Mouse (Mus musculus): ENCODE data around the gene Chl1.
A peak's percentile ranks its signal among the peaks of the same experiment; 100 is the strongest.

The Chl1 gene

DNA sequence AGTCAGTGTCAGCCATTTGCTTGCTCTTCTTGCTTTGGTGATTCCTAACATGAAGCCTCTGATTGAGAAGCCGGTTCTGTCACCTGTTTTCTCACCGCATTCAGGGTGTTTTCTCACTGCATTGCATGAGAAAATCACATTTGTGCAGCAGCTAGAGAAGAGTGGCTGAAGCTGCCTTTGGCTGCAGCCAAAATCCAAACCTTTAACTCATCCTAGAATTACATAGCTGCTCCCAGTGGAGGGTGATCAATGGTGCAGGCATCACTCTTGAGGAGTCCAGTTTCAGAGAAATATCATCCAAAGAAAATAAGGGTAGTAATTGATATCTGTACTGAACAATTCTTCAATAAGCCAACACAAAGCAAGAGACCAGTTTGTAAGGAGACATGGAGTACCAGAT is 154.8 kb downstream of the Chl1 start:
- DNase-seq (ENCODE audit: low read depth, low spot score) = no peak

DNA sequence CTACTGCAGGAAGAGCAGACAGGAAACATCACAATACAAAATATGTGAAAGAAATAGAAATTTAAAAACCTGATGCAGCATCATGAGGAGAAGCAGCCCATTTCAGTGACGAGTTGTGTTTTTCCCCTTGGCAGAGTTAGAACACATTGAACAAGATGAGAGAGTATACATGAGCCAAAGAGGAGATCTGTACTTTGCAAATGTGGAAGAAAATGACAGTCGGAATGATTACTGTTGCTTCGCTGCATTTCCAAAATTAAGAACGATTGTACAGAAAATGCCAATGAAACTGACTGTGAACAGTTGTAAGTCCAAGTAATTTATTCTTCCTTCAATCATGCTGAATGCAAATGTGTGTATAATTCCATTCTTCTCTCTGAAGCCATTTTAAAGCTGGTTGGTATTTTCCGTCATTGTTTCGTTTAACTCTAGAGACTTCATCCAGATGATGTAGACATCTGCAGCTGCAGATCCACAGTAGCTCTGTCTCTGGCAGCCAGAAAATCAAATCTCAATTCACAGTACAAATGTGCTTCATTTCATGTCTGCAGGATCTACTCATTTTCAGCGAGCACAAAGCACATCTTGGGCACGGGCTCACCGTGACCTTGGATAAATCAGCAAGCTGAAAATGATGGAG is 155.4 kb downstream of the Chl1 start:
- peak; percentile 55 for DNase-seq (ENCODE audit: low read depth, low spot score)

DNA sequence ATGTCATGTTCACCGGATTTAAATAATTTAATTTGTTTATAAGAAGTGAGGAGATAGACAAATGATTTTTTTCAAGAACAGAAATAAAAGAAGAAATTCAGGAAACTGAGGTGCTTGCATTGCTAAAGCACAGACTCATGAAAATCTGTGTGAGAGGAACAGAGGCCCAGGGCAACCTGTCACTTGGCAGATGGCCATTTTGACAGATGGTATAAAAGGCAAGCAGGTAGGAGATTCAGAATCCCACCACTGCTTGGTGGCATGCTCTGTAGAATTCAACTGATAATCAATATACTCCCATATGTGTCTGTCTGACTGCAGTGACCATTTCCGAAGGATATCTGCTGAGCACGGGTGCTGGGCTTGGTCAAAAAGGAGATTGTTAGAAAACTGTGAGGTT is 162.7 kb downstream of the Chl1 start:
- no peak for DNase-seq (ENCODE audit: low read depth, low spot score)

DNA sequence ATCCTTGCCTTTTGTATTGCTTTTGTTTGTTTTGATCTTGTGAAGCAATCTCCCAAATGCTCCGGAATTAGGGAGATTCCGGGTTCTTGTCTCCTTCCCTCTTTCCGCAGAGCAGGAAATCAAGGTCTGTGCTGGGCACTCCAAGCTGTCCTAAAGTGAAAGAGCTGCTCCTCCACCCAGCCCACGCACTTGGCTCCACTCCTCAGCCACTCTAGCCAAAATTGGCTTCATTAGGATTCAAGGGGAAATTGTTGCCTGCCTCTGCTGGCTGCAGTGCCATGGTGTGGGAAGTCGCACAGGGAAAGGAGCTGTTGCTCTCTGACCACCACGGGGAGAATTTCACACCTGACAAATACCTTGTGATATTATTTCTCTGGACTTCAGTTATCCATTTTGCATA is 163.9 kb downstream of the Chl1 start:
- no peak for DNase-seq (ENCODE audit: low read depth, low spot score)

DNA sequence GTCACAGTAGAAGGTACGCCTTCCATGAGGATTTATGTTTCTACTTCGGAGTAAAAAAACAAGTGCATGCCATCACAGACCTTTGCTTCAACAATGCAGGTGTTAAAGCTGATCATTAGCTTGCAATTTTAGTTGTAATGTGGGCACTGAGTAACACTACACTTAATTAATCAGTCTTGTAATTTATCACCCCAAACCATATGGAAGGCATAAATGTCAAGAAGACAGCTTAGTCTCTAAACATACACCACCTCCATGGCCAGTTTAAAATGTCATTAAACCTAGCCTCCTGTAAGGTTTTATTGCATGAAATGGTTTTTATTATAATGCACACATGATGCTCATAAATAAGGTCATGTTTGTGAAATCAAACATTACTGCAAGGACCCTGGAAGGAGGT is 164.8 kb downstream of the Chl1 start:
- DNase-seq (ENCODE audit: low read depth, low spot score) = no peak

DNA sequence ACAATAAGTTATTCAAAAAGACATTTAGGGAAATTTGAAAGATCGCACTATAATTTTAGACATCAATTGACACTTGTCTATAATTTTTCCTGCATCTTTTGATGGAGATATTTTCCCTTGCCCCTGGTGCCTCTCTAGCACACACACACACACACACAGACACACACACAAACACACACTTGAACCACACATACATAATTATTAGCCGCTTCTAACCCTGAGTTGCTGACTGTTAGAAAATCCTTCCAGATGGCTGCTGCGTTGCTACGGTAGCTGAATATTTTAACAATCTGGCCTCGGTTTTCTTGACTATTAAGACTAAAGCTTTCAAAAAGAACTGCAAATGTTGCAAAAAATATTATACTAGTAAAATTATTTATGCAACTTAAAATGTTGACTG is 166.3 kb downstream of the Chl1 start:
- peak; percentile 47 for DNase-seq (ENCODE audit: low read depth, low spot score)

DNA sequence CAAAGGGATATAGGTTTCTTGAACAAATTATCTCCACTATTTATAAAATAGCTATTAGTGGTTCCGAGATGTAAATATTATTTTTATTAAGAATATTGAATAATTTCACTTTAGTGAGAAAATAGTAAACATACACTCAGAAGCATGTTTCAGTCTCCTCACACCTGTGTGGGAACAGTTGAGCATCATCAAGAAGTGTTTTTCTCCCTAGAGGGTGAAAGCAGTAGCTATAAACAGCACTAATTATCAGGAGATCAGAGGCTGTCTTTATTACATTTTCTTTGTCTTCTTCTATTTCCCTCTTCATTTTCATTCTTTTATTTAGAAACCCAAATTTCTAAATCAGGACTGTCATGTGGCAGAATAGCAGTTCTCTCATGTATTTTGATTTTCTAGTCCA is 166.7 kb downstream of the Chl1 start:
- no peak for DNase-seq (ENCODE audit: low read depth, low spot score)

DNA sequence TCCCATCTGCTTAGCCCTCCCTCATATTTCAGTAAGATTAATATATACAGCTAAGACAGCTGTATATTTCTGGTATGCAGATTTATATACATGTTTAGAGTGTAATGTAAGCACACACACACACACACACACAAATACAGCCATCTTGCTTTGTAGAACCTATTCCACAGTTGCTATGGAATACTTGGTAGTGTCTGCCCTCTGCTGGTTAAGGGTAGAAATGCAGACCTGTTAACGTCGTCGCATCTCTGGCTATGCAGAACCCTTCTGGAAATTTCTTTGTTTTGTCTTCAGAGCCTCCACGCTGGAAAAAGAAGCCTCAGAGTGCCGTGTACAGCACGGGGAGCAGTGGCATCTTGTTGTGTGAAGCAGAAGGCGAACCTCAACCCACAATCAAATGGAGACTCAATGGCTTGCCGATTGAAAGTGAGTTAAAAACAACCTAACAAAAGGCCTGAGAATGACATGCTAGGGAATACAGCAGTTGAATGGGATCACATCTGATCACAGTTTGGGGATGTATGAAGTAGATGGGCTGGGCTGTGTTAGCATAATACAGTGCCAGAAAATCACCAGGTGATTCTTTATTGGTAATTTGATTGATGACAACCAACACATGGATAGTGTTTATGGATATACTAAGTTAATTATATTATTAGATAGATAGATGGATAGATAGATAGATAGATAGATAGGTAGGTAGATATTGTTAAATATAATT is 172.6 kb downstream of the Chl1 start:
- peak; percentile 77 for DNase-seq (ENCODE audit: low read depth, low spot score)

DNA sequence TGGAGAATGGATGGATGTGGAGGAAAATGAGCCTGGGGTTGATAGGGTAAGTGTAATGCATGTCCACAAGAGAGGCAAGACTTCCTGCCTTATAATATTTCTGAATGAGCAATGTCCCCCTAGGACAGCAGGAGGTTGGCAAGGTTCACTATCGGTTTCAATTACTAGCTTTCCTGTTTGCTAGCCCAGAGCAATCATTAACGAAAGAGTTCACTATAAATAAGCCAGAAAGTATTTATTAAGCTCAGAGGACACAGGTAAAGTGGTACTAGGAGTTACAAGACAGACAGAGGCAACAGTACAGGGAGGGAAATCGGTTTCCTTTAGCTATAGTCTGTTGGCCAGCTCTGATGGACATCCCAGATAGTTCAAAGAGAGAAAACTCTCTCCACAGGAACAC is 182.1 kb downstream of the Chl1 start:
- DNase-seq (ENCODE audit: low read depth, low spot score) = no peak

DNA sequence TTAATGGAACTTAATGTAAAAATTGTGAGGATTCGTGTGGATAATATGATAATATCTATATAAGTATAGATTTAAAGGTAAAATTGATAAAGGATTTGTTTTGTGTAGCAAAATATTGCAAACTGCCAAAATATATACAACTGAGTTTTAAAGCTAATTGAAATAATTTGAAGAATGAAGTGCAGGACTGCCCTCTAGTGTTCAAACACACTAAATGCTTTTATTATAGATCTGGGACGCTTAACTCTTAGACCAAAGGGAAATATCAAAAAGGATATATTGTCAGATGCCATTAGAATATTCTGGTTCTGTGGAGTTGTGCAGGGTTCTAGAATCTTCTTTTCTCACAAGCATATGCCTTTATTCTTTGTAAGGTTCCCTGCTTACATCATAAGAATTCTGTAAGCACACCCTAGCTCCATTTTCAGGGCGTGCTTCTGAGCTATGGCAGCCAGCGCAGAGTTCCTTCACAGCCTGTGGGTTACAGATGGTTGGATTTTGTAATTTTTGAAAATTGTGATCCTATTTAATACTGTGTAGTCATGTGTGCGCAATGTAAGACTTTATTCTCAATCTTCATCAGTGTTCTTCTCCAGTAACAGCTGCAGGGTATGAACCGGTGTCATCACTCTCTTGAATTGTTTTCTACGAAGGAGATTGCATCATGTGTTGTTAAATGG is 187.1 kb downstream of the Chl1 start:
- no peak for DNase-seq (ENCODE audit: low read depth, low spot score)

DNA sequence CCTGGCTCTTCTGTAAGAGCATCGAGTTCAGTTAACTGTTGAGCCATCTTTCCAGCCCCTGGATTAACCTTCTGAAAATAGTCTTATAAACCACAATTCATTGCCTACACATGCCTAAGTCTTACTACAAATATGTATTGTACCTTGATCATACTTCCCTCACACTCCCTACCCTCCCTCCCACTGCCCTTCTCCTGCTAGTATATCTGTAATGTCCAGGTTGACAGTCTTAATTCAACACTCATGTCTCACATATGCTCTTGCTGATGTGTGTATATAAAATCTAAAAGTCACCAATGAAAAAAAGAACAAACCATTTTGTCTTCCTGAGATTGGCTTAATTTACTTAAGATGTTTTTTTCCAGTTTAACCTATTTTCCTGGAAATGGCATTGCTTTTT is 189.1 kb downstream of the Chl1 start:
- DNase-seq (ENCODE audit: low read depth, low spot score) = no peak

DNA sequence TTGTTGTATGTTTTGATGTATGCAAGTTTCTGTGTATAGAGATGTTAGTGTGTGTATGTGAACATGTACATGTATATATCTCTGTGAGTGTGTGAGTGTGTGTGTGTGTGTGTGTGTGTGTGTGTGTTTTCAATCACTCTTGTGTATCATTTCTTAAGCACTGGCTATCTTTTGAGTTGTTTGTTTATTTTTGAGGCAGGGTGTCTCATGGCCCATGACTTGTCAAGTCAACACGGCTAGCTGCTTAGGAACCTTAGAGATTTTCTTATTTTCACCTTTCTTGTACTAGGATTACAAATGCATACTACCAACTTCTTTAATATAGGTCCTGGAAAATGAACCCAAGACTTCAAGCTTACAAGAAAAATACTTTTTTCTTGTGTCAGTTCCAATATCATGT is 189.5 kb downstream of the Chl1 start:
- DNase-seq (ENCODE audit: low read depth, low spot score) = no peak

DNA sequence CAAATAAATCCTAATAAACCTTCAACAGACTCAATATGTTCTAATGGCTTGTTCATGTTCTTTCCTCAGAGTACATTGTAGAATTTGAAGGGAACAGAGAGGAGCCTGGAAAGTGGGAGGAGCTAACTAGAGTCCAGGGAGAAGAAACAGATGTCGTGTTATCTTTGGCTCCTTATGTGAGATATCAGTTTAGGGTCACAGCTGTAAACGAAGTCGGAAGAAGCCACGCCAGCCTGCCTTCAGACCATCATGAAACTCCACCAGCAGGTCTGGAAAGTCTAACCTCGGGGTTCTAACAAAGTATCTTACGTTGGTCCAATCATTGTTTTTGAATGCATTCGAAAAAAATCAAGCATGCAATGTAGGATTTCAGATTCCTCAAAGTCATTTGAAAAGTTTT is 189.9 kb downstream of the Chl1 start:
- no peak for DNase-seq (ENCODE audit: low read depth, low spot score)

DNA sequence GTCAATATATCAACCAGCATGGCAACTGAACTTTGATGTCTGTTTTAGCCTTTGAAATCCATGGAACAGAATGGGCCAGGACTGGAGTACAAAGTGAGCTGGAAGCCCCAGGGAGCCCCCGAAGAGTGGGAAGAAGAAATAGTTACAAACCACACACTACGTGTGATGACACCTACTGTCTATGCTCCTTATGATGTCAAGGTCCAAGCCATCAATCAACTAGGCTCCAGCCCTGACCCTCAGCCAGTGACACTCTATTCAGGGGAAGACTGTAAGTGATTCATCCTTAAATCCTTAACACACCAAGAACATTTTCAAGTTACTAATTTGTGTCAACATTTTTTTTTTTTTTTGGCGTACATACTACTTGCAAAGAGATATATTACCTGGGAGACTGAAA is 196.0 kb downstream of the Chl1 start:
- no peak for DNase-seq (ENCODE audit: low read depth, low spot score)

DNA sequence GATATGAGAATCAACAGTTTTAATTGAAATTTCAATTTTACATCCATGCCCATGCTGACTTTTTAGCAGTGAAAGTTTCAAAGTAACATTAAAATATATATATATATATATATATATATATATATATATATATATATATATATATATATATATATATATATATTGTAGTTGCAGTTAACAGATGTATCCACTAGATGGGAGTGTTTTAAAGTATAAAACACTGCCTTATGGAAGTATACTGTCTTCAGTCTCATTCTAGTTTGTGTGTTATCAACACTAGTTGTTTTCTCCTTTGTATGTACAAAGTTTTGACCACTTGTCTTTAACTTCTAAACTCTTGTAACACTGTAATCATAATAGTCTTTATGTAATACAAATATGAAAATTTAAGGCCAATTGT is 228.9 kb downstream of the Chl1 start:
- DNase-seq (ENCODE audit: low read depth, low spot score) = no peak

DNA sequence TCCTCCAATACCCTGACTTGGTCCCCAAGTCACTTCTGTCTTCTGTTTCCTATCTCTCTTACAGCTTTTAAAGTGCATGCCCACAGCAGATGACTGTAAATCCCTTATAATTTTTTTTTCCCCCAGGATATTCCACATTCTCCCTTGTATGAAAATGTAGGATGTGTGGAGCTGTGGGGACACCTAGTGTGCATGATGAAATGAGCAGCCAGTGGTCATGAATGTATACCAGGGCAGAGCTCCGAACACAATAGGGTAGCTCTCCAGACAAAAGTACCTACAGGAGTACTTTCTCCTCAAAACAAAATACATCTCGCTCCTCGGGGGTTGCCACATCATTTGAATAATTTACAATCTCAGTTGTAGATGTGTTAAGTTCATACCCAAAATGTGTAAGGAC is 232.4 kb downstream of the Chl1 start:
- DNase-seq (ENCODE audit: low read depth, low spot score) = no peak

DNA sequence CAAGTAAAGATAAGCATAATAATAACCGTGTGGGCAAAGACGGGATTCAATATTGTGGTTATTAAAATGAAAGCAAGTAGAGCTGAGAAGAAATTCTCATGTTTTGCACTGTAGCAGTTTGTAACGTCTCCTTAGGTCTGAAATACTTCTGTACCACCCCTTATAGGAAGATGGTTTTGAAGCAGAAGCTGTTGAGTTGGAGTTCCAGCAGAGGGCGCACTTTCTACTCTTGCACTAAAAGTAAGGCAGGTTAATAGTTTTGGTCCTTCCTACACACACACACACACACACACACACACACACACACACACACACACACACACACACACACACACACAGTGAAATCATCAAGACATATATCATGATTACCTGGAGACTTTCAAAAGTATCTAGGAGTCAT is 235.7 kb downstream of the Chl1 start:
- DNase-seq (ENCODE audit: low read depth, low spot score) = no peak

DNA sequence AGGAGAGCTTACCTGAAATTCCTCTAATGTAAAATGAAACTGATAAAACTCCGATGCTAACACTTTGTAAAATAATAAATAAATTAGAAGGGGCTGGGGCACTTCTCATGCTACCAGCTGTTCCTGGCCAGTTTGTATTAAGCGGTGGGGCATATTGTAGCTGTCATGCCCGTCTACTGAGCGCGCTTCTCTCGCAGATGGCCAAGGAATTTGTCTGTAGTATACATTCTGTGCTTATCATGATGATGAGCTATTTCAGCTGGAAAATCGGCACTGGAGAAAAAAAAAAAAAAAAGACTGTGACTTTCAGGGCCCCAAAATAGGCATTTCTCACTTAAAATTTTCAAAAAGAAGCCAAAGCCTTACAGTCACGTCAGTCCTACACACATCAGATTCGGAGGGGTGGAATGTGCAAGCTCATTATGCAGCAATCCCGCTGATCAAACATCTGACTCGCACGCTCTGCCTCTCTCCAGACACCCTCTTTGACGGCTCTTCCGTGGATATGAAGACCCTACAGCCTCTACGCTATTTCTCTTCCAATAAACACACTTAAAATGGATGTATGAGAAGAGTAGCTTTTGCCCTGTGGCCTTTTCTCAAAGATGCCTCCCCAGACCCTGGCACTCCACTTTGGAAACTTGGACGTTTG is 238.9 kb downstream of the Chl1 start:
- no peak for DNase-seq (ENCODE audit: low read depth, low spot score)

DNA sequence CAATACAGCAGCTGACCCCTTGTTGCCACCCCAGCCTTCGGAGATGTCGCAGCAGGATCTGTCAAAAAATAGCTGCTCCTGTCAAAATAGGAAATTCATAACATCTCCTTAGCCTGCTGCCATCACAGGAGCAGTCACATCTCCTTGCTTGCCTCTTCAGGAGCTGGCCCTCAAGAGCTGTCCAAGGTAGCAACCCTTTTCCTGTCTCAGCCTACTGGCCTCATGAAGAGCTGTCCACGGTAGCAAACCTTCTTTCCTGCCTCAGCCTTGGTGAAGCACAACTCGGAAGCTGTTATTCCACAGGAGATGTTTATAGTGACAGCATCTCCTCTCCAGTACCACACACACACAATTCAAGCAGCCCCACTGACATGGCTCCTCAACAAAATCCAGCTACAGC is 243.5 kb downstream of the Chl1 start:
- no peak for DNase-seq (ENCODE audit: low read depth, low spot score)

DNA sequence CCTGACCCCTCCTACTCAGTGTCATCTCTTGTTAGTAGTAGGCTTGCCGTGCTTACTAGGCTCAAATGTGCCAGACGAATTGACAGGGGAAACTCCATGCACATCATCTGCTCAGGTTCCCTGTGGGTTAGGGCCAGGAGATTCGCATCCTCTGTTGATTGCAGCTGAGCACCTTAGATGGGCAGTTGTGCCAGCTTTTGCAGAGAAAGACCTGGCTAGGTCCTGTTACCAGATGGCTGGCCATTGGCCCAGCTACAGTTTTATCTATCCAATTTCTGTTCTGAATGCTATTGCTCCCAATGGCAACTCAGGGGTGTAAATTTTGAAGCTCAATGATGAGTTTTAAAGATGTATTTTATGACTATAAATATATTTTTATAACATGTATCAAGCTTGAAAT is 256.4 kb downstream of the Chl1 start:
- no peak for DNase-seq (ENCODE audit: low read depth, low spot score)

DNA sequence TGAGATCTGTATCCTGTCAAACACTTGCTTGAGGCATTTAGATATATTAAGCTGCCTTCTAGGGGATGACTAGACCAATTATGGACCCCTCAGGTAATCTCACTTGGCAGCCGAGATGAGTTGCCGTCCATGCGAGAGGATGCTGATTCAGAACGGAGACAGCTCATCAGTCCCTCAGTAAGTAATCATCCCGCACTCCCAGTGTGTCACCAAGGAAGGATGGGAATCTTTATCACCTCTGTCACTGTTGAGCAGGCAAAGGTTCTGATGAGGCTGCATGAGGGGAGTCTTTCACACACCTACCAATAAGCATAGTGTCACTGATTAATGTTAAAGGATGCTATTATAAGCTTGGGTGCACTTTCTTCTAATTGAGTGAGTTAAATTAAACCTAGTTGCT is 270.7 kb downstream of the Chl1 start:
- no peak for DNase-seq (ENCODE audit: low read depth, low spot score)

DNA sequence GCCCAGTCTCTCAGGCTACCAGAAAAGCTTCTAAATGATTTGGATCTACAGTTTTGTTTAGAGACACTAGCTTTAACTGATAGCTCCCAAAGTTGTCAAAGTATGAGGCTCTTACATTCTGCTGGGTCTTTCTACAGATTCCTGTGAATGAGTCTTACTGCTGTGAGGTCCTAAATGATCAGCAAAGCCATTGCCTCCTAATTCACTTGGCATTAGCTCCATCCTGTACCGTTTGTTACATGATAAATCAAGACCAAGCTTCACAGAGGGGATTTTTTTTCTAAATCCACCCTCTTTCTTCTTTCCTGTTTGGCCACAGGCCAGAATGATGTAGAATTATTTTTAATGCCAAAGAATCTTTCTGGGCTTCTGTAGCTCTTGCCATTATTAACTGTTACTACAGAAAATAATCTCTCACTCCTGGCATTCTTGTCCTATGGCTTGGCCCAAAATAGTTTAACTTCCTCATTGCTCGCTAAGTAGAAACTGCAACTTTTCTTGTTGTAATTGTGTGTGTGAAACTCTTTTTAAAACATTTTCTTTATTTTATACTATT is 280.8 kb downstream of the Chl1 start:
- DNase-seq (ENCODE audit: low read depth, low spot score) = no peak

Measured in brain, embryonic 18.5 days (tissue).